Mouse (Mus musculus) liver, embryonic 11.5 days (tissue): ENCODE measurements around the gene Nedd4. TPM values are rescaled to one million over a fixed set of nuclear protein-coding genes. Genes with fewer than 3 reads are reported as not detected.

Experiments
- ATAC-seq: fragments of 200-750 bp; cut with Nextera tagmentation; replicated peaks from 2 replicates; pipeline ENCODE4 v1.8.0; 2017; ENCODE audit warnings: moderate number of reproducible peaks, mild to moderate bottlenecking, moderate TSS enrichment, moderate library complexity; ENCODE audit not compliant: low FRiP score
- DNase-seq: peaks from one replicate; pipeline ENCODE4 v3.0.0-alpha.2; 2017; ENCODE audit warnings: low spot score
- H3K27ac ChIP-seq: fragments of 300-500 bp; sonication (generic); 2 replicates; pipeline ENCODE4 v1.5.1; 2014; ENCODE audit warnings: mild to moderate bottlenecking, low read depth, low read length, control low read depth
- H3K27me3 ChIP-seq: fragments of 300-500 bp; sonication (generic); replicated peaks from 2 replicates; pipeline ENCODE4 v1.6.1; 2014; ENCODE audit warnings: low read length, mixed read lengths; ENCODE audit not compliant: control insufficient read depth, insufficient read depth
- H3K36me3 ChIP-seq: fragments of 300-500 bp; sonication (generic); 2 replicates; pipeline ENCODE4 v1.6.1; 2014; ENCODE audit warnings: mild to moderate bottlenecking, low read length, moderate library complexity, mixed read lengths; ENCODE audit not compliant: control insufficient read depth, insufficient read depth
- H3K4me1 ChIP-seq: fragments of 300-500 bp; sonication (generic); replicated peaks from 2 replicates; pipeline ENCODE4 v1.6.1; 2014; ENCODE audit warnings: low read length, mixed read lengths; ENCODE audit not compliant: control insufficient read depth, insufficient read depth
- H3K4me2 ChIP-seq: fragments of 300-500 bp; sonication (generic); 2 replicates; pipeline ENCODE4 v1.6.1; 2014; ENCODE audit warnings: mild to moderate bottlenecking, control low read depth, moderate library complexity
- H3K4me3 ChIP-seq: fragments of 300-500 bp; sonication (generic); 2 replicates; pipeline ENCODE4 v1.5.1; 2014; ENCODE audit warnings: low read depth, low read length, control low read depth
- H3K9ac ChIP-seq: fragments of 300-500 bp; sonication (generic); 2 replicates; pipeline ENCODE4 v1.6.1; 2014; ENCODE audit warnings: low read depth, low read length, control low read depth
- H3K9me3 ChIP-seq: fragments of 300-500 bp; sonication (generic); 2 replicates; pipeline ENCODE4 v1.6.1; 2016; ENCODE audit warnings: low read length, inconsistent platforms, mixed read lengths; ENCODE audit not compliant: control insufficient read depth
- WGBS: fragments of 180-500 bp; shearing (Covaris S2); extraction: QIAGEN DNeasy Blood & Tissue Kit; methylation state at CpG from one replicate; pipeline ENCODE4 v1.1.7; 2014; 5-methylcytosine and 5-hydroxymethylcytosine counted together
- polyA plus RNA-seq: library from polyadenylated mRNA; unstranded; fragments of >200 nt; fragmentation: Nextera tagmentation; extraction: Ambion mirVana; gene quantifications from 2 replicates; pipeline ENCODE4 v1.2.1, GENCODE M21; 2014

Nedd4 gene
- polyA plus RNA-seq, 1 experiment from 2014 or later: 302 TPM

DNA sequence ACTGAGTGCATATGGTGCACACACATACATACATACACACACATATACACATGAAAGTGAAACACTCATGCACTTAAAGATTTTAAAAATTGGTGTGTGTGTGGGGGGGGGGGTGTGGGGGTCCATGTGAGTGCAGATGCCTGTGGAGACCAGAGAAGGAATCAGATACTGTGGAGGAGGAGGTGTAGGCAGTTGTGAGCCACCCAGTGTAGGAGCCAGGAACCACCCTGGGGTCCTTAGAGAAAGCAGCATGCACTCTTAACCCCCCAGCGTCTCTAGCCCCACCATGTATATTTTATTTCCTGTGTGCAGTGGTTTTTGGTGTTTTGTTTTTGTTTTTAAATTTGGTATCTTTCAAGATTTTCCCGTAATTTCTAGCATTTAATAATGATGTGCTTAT is 45.9 kb downstream of the Nedd4 start:
- Histone ChIP-seq H3K27me3 (no peaks in the 10 kb centered on the region), H3K9me3 (no peaks in the 10 kb centered on the region), H3K36me3 (peaks cover 60% of the 10 kb centered on the region), H3K4me1 (no peaks in the 10 kb centered on the region), H3K9ac (no peak overlapping the region), H3K4me3 (no peak overlapping the region), H3K27ac (no peak overlapping the region), H3K4me2 (no peak overlapping the region)
- DNase-seq (no peak), ATAC-seq (no peak)
- WGBS: 91% methylated on average over 2 of the region's 2 CpGs

- Histone ChIP-seq H3K27ac (no peak overlapping the region), H3K4me2 (no peak overlapping the region), H3K4me3 (no peak overlapping the region), H3K27me3 (no peaks in the 10 kb centered on the region), H3K36me3 (peaks cover 58% of the 10 kb centered on the region), H3K9me3 (no peaks in the 10 kb centered on the region), H3K4me1 (no peaks in the 10 kb centered on the region), H3K9ac (no peak overlapping the region)
- DNase-seq: no peak
- no peak for ATAC-seq
- WGBS: 95% methylated on average over 5 of the region's 5 CpGs
Measured at GRCm38 (mm10) chr9:72708690-72709089, 46.5 kb downstream of the Nedd4 start.

DNA sequence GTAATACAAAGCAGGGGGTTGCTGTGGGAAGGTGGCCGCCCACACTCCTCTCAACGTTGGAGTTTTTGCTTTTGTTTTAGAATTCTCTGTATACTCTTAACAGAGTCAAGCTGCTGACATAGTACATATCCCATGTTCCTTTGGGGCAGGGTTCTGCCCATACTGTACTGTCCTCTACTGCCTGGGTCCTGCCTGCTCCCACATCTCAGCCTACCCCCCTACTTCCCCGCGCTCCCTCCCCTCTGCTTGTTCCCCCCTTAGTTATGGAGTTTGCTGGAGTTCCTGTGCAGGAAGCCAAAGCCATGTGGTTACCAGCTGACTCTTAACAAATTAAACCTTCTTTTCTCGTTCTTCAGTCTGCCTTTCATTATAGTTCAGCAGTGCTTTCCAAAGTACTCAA is 47.9 kb downstream of the Nedd4 start:
- no peak overlapping the region for H3K27ac ChIP-seq
- H3K9ac ChIP-seq: no peak overlapping the region
- no peaks in the 10 kb centered on the region for H3K27me3 ChIP-seq
- H3K4me1 ChIP-seq: no peaks in the 10 kb centered on the region
- ATAC-seq (no peak), DNase-seq (no peak)
- H3K4me2 ChIP-seq: no peak overlapping the region
- no peak overlapping the region for H3K4me3 ChIP-seq
- no peaks in the 10 kb centered on the region for H3K9me3 ChIP-seq
- WGBS: 80% methylated on average over 5 of the region's 5 CpGs
- H3K36me3 ChIP-seq: peaks cover 58% of the 10 kb centered on the region

DNA sequence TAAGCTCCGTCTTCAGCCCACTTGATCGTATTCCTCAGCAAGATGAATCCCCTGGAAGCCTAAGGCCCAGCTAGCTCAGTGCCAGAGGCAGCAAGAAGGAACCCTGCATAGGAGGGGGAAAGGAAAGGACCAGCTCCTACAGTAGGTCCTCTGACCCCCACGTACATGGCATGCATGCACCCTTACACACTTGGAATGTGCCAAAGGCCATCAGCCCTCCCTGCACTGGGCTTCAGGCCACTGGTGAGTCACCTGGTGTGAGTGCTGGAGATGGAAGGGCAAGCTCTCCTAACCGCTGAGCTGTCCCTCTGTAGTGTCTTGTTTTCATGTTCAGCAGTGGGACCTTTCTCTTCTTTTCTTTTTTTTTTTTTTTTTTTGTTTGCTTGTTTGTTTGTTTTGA is 52.8 kb downstream of the Nedd4 start:
- H3K4me1 ChIP-seq: no peaks in the 10 kb centered on the region
- H3K9ac ChIP-seq: no peak overlapping the region
- H3K36me3 ChIP-seq: peaks cover 63% of the 10 kb centered on the region
- DNase-seq: no peak
- H3K9me3 ChIP-seq: no peaks in the 10 kb centered on the region
- no peak for ATAC-seq
- H3K27ac ChIP-seq: no peak overlapping the region
- 93% methylated on average over 4 of the region's 4 CpGs for WGBS
- H3K27me3 ChIP-seq: no peaks in the 10 kb centered on the region
- no peak overlapping the region for H3K4me3 ChIP-seq
- no peak overlapping the region for H3K4me2 ChIP-seq

GRCm38 (mm10) chr9:72716200-72716599 is 54.1 kb downstream of the Nedd4 start:
- Histone ChIP-seq H3K4me2 (no peak overlapping the region), H3K36me3 (peaks cover 65% of the 10 kb centered on the region), H3K9me3 (no peaks in the 10 kb centered on the region), H3K27ac (no peak overlapping the region), H3K9ac (no peak overlapping the region), H3K4me1 (no peaks in the 10 kb centered on the region), H3K27me3 (no peaks in the 10 kb centered on the region), H3K4me3 (no peak overlapping the region)
- 94% methylated on average over 7 of the region's 7 CpGs for WGBS
- no peak for ATAC-seq
- DNase-seq: no peak

DNA sequence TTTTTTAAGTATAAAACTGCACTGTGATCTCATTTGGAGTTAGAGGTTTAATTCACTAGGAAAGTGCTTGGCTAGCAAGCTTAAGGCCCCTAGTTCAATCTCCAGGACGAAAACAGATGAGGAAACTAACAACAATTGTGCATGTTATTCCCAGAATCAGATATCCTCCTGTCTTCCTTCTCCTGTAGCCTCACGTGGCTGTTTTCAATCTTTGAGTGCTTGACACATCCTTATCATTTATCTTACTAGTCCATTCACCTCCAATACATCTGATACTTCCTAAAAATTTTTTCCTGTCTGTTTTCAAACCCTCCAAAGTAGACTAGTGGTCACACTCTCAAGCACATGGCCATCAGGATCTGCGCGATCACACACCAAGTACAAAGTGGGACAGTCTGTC is 57.0 kb downstream of the Nedd4 start:
- no peak for ATAC-seq
- peaks cover 66% of the 10 kb centered on the region for H3K36me3 ChIP-seq
- no peaks in the 10 kb centered on the region for H3K27me3 ChIP-seq
- no peak overlapping the region for H3K27ac ChIP-seq
- no peak overlapping the region for H3K9ac ChIP-seq
- no peaks in the 10 kb centered on the region for H3K4me1 ChIP-seq
- H3K9me3 ChIP-seq: no peaks in the 10 kb centered on the region
- no peak overlapping the region for H3K4me2 ChIP-seq
- no peak overlapping the region for H3K4me3 ChIP-seq
- WGBS: 80% methylated on average over 4 of the region's 4 CpGs
- no peak for DNase-seq

DNA sequence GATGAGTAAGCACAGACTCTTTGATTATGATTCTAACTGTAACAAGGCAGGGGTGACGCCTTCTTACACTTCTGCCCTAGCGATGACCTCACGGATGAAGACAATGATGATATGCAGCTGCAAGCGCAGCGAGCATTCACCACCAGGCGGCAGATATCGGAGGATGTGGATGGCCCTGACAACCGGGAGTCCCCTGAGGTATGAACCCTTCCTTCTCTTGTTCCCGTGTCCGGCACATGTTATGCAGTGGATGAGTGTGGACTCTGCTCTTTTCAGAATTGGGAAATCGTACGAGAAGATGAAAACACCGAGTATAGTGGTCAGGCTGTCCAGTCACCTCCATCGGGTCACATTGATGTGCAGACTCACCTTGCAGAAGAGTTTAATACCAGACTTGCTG is 59.1 kb downstream of the Nedd4 start:
- no peak for DNase-seq
- WGBS: 91% methylated on average over 14 of the region's 14 CpGs

GRCm38 (mm10) chr9:72722622-72723021 is 60.5 kb downstream of the Nedd4 start:
- no peaks in the 10 kb centered on the region for H3K27me3 ChIP-seq
- ATAC-seq (no peak), DNase-seq (no peak)
- 94% methylated on average over 3 of the region's 3 CpGs for WGBS
- H3K4me3 ChIP-seq: no peak overlapping the region
- H3K4me1 ChIP-seq: no peaks in the 10 kb centered on the region
- no peak overlapping the region for H3K9ac ChIP-seq
- no peaks in the 10 kb centered on the region for H3K9me3 ChIP-seq
- H3K36me3 ChIP-seq: peaks cover 78% of the 10 kb centered on the region
- H3K27ac ChIP-seq: no peak overlapping the region
- H3K4me2 ChIP-seq: no peak overlapping the region

More for the DNA sequence above, 59.1 kb downstream of the Nedd4 start:
- Histone ChIP-seq H3K27me3 (no peaks in the 10 kb centered on the region), H3K27ac (no peak overlapping the region), H3K4me2 (no peak overlapping the region), H3K4me1 (no peaks in the 10 kb centered on the region), H3K36me3 (peaks cover 74% of the 10 kb centered on the region), H3K4me3 (no peak overlapping the region), H3K9me3 (no peaks in the 10 kb centered on the region), H3K9ac (no peak overlapping the region)
- no peak for ATAC-seq

DNA sequence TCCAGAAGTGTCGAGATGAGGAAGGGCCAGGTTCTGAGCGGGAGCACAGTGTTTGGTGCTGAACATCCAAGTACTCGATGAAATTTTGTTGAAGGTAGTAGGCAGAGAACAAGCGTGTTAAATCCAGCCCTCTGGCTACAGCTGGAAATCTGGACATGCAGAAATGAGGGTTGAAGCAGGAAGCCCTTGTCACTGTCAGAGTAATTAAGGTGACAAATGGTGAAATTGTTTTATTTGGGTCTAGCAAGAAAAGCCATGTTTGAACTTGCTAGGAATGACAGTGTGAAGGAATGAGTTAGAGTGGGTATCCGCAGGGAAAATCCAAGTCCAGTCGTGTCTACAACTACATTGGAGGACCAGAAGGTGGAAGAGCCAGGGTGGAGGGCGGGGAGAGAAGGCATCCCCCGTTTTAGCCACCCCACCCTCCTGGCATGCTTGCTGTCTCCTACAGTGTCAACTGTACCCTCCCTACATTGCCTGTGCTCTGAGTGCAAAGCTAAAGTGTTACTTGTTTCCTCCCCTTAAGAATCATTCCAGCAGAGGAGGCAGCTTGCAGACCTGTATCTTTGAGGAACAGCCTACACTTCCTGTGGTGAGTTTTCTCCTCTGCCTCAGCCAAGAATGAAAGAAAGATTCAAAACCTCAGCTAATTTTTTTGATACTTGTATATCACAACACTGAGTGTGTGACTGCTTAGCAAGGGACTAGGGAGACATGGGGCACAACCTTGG is 62.5 kb downstream of the Nedd4 start:
- no peaks in the 10 kb centered on the region for H3K27me3 ChIP-seq
- no peak overlapping the region for H3K4me3 ChIP-seq
- H3K9ac ChIP-seq: no peak overlapping the region
- H3K36me3 ChIP-seq: peaks cover 71% of the 10 kb centered on the region
- H3K9me3 ChIP-seq: no peaks in the 10 kb centered on the region
- no peak overlapping the region for H3K4me2 ChIP-seq
- H3K4me1 ChIP-seq: no peaks in the 10 kb centered on the region
- DNase-seq (no peak), ATAC-seq (no peak)
- WGBS: 76% methylated on average over 8 of the region's 8 CpGs
- no peak overlapping the region for H3K27ac ChIP-seq
